Mouse (Mus musculus) gonadal fat pad, adult 2 months (tissue): ENCODE measurements around the gene Dapk3. TPM values are rescaled to one million over a fixed set of nuclear protein-coding genes. Genes with fewer than 3 reads are reported as not detected.
"Not testable (repeated sequence)": the region's sequence is repeated elsewhere in the genome, so short reads cannot be mapped to it uniquely, and the experiment has no call there.

ENCODE experiments used
- DNase-seq: peaks from one replicate; pipeline ENCODE4 v3.0.0-alpha.2; 2012; ENCODE audit warnings: low read depth
- polyA plus RNA-seq: library from polyadenylated mRNA; depleted of rRNA; stranded (reverse); fragments of >200 nt; gene quantifications from 2 replicates; pipeline ENCODE4 v1.2.3, GENCODE M21; 2012

The Dapk3 gene
- polyA plus RNA-seq, 1 experiment: 76.3 TPM

DNA sequence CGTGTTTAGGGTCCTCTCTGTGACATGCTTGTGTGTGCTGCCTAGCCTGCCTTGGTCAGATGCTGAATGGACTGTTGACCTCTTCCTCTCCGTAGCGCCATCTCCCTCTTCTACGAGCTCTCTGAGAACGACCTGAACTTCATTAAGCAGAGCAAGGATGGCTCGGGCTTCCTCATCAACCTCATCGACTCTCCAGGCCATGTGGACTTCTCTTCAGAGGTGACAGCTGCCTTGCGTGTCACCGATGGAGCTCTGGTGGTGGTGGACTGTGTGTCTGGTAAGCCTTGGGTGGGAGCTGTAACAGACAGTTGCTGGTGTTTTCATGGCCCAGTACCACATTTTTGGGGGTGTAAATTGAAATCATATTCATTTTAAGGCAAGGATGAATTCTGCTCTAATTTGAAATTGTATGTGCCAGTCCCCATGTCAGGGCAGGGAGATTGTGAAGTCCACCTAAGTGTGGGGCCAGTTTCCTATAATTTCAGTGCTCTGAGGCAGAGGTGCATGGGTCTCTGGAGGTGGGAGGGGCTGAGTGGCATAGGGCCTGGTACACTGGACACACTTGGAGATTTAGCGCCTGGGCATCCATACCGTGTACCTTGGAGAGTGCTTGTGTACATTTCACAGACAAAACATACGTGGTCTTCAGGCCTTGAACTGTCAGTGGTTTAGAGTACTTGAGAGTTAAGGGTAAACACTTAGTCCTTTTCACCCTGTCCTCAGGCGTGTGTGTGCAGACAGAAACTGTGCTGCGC is 4.7 kb upstream of the Dapk3 start:
- no peak for DNase-seq

GRCm38 (mm10) chr10:81178927-81179326 is 3.9 kb upstream of the Dapk3 start:
- DNase-seq: no peak

- no peak for DNase-seq
Measured at GRCm38 (mm10) chr10:81179451-81180342, 3.1 kb upstream of the Dapk3 start.

GRCm38 (mm10) chr10:81180946-81181345 is 1.9 kb upstream of the Dapk3 start:
- DNase-seq: no peak

GRCm38 (mm10) chr10:81181860-81182259 is 945 bp upstream of the Dapk3 start:
- not testable (repeated sequence) for DNase-seq

GRCm38 (mm10) chr10:81183805-81184204 is 1.0 kb downstream of the Dapk3 start, which contains the start of gene 4930442H23Rik:
Gene 4930442H23Rik, minus strand, starts transcription at chr10:81183849.
- no peak for DNase-seq

DNA sequence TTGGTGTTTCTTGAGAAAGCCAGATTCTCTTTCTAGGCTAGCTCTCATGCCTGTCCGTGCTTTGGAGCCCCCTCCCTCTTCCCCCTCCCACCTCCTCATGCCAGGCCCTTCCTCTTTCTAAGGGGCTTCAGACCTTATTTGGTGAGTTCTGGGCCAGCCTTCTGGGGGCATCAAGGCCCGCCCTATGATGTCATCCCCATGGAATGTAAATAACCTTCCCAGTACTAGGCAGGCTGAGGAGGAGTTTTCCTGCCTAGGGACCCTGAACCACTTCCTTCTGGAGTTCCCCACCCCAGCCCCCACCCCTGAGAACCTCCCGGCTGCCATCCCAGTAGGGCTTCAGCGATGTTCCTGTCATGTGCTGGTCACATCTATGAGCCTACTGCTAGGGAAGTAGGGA is 2.0 kb downstream of the Dapk3 start:
- no peak for DNase-seq

- no peak for DNase-seq
Measured at GRCm38 (mm10) chr10:81187161-81187560, 4.4 kb downstream of the Dapk3 start.

GRCm38 (mm10) chr10:81189821-81190220 is 7.0 kb downstream of the Dapk3 start:
- DNase-seq: no peak

DNA sequence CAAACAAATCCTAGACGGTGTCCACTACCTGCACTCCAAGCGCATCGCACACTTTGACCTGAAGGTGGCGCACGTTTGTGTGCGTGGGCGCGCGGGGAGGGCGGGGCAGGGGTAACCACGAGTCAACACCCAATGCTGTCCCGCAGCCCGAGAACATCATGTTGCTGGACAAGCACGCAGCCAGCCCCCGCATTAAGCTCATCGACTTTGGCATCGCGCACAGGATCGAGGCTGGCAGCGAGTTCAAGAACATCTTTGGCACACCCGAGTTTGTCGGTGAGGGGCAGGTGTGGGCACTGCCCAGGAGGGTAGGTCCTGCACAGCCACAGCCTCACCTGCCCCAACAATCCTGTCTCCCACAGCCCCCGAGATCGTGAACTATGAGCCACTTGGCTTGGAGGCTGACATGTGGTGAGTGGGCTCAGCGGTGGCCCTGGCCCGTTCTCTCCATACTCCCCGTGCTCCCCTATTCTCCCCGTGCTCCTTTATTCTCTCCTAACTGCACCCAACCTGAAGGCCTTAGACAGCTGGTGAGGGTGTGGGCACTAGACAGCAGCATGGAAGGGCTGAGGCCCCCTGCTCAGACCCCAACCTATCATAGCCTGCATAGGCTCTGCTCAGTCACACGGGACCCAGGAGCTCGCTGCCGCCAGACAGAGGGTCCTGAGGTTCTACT is 7.6 kb downstream of the Dapk3 start:
- DNase-seq: no peak

- DNase-seq: no peak
Measured at GRCm38 (mm10) chr10:81190912-81191321, 8.1 kb downstream of the Dapk3 start.

DNA sequence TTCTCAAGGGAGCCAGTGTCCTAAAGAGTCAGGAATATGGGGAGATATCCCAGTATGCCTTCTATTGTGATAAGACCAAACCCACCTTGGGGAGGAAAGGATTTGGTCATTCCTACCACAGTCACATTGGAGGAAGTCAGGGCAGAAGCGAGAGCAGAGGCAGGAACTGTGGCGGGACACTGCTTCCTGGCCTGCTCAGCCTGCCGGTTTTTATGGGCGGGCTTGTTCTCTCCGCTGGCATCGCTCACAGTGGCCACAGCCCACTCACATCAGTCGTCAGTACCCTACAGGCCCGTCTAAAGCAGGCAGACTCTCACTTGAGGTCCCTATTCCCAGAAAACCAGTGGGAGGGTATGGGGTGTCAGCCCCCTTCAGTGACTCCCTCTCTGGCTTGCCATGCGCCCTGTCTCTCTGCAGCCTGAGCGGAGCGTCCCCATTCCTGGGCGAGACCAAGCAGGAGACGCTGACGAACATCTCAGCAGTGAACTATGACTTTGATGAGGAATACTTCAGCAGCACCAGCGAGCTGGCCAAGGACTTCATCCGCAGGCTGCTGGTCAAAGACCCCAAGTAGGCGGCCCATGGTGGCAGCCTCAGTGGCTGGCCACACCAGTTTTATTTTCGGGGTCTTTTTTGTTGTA is 8.7 kb downstream of the Dapk3 start:
- no peak for DNase-seq

- no peak for DNase-seq
Measured at GRCm38 (mm10) chr10:81192270-81192967, 9.6 kb downstream of the Dapk3 start.

DNA sequence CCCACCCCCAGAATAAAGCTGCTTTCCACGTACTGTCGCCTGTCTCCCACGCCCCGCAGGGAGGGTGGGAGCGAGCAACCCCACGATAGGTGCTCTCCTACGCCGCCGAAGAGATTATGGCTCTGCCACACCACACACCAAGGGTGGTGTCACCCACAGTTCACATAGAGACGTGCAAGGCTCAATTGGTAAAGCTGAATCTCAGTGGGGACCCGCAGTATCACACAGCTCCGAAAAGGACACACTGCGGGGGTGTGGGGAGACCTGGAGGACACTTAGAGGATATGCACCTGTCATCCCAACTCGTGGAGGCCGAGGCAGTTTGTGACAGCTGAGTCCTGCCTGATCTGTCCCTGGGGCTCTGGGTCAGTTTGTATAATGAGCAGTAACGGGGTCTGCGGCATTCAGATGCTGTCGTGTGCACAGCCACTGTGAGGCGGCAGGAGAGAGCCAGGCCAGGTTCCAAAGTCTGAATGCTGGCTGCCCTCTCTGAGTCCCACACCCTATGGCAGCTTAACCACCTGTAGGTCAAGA is 10.2 kb downstream of the Dapk3 start:
- no peak for DNase-seq

- DNase-seq: no peak
Measured at GRCm38 (mm10) chr10:81193991-81194774, 11.4 kb downstream of the Dapk3 start.

GRCm38 (mm10) chr10:81195300-81195699 is 12.5 kb downstream of the Dapk3 start:
- DNase-seq: no peak

- DNase-seq: no peak
Measured at GRCm38 (mm10) chr10:81196470-81197065, 13.8 kb downstream of the Dapk3 start.

DNA sequence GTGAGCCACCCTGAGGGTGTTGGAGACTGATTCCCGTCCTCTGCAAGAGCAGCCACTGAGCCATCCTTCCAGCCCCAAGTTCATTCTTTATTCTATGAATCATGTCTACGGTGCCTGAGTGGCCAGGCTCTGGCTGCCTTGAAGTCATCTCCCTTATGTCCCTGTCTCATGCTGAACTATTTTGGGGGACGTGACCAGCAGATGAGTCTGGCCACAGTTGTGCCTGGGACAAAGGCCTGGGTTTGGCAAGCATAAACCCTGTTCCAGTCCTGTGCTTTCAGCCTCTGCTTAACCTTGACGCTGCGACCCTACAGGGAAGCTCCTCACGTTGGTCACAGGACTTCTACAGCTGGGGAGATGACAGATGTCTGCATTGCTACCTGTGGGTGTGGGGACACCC is 14.5 kb downstream of the Dapk3 start:
- no peak for DNase-seq

GRCm38 (mm10) chr10:81198230-81198629 is 15.4 kb downstream of the Dapk3 start:
- DNase-seq: no peak

GRCm38 (mm10) chr10:81198990-81199389 is 16.2 kb downstream of the Dapk3 start:
- DNase-seq: no peak
